Mouse (Mus musculus): Measurements from ENCODE around the gene Ppfia4.
A peak's percentile ranks its signal among the peaks of the same experiment; 100 is the strongest.

Gene Ppfia4

GRCm38 (mm10) chr1:134298636-134299411, 33.9 kb downstream of the Ppfia4 start:
- DNase-seq (ENCODE audit: low spot score): peak; percentile 30

GRCm38 (mm10) chr1:134297265-134297664, 35.5 kb downstream of the Ppfia4 start:
- no peak for DNase-seq (ENCODE audit: low spot score)

GRCm38 (mm10) chr1:134293738-134294604, 38.8 kb downstream of the Ppfia4 start:
- DNase-seq (ENCODE audit: low spot score): no peak

GRCm38 (mm10) chr1:134293276-134293675, 39.5 kb downstream of the Ppfia4 start:
- DNase-seq (ENCODE audit: low spot score): no peak

GRCm38 (mm10) chr1:134292601-134293000, 40.1 kb downstream of the Ppfia4 start:
- no peak for DNase-seq (ENCODE audit: low spot score)

GRCm38 (mm10) chr1:134292073-134292472, 40.7 kb downstream of the Ppfia4 start:
- DNase-seq (ENCODE audit: low spot score): no peak

GRCm38 (mm10) chr1:134291555-134291954, 41.2 kb downstream of the Ppfia4 start:
- DNase-seq (ENCODE audit: low spot score): no peak

- DNase-seq (ENCODE audit: low spot score): no peak
These were observed 41.8 kb downstream of the Ppfia4 start for GRCm38 (mm10) chr1:134290909-134291308.

- DNase-seq (ENCODE audit: low spot score): no peak
These were observed 42.4 kb downstream of the Ppfia4 start for GRCm38 (mm10) chr1:134290300-134290699.

GRCm38 (mm10) chr1:134289598-134290099, 43.1 kb downstream of the Ppfia4 start, which contains the start of gene Myog:
Gene Myog, plus strand, starts transcription at chr1:134289989.
- DNase-seq (ENCODE audit: low spot score): no peak

- DNase-seq (ENCODE audit: low spot score): no peak
These were observed 44.5 kb downstream of the Ppfia4 start for GRCm38 (mm10) chr1:134288239-134288638.

- DNase-seq (ENCODE audit: low spot score): no peak
These were observed 47.1 kb downstream of the Ppfia4 start for GRCm38 (mm10) chr1:134285458-134286120.

GRCm38 (mm10) chr1:134283108-134283507, 49.6 kb downstream of the Ppfia4 start:
- DNase-seq (ENCODE audit: low spot score): no peak

GRCm38 (mm10) chr1:134282342-134282741, 50.4 kb downstream of the Ppfia4 start:
- DNase-seq (ENCODE audit: low spot score): no peak

GRCm38 (mm10) chr1:134281563-134281962, 51.2 kb downstream of the Ppfia4 start:
- no peak for DNase-seq (ENCODE audit: low spot score)

- no peak for DNase-seq (ENCODE audit: low spot score)
These were observed 52.6 kb downstream of the Ppfia4 start for GRCm38 (mm10) chr1:134280174-134280573.

GRCm38 (mm10) chr1:134276823-134277222, 55.9 kb downstream of the Ppfia4 start:
- DNase-seq (ENCODE audit: low spot score): no peak

GRCm38 (mm10) chr1:134275616-134276464, 56.9 kb downstream of the Ppfia4 start:
- DNase-seq (ENCODE audit: low spot score): no peak

GRCm38 (mm10) chr1:134274483-134274920, 58.2 kb downstream of the Ppfia4 start:
- no peak for DNase-seq (ENCODE audit: low spot score)

- no peak for DNase-seq (ENCODE audit: low spot score)
These were observed 59.0 kb downstream of the Ppfia4 start for GRCm38 (mm10) chr1:134273493-134274395.
